Mouse (Mus musculus) hindbrain, embryonic 13.5 days (tissue): ENCODE measurements around the gene Rab44. TPM values are rescaled to one million over a fixed set of nuclear protein-coding genes. Genes with fewer than 3 reads are reported as not detected.
"Not testable (repeated sequence)": the region's sequence is repeated elsewhere in the genome, so short reads cannot be mapped to it uniquely, and the experiment has no call there.

ENCODE experiments used
- ATAC-seq: fragments of 200-750 bp; cut with Nextera tagmentation; 2 replicates; pipeline ENCODE4 v1.8.0; 2017; ENCODE audit warnings: moderate TSS enrichment; ENCODE audit not compliant: low FRiP score
- H3K27ac ChIP-seq: fragments of 300-500 bp; sonication (generic); 2 replicates; pipeline ENCODE4 v1.5.1; 2015; ENCODE audit warnings: inconsistent platforms, mild to moderate bottlenecking, moderate library complexity
- H3K27me3 ChIP-seq: fragments of 300-500 bp; sonication (generic); 2 replicates; pipeline ENCODE4 v1.6.1; 2015; ENCODE audit warnings: mild to moderate bottlenecking, inconsistent platforms
- H3K36me3 ChIP-seq: fragments of 300-500 bp; sonication (generic); 2 replicates; pipeline ENCODE4 v1.6.1; 2015; ENCODE audit warnings: mild to moderate bottlenecking, inconsistent platforms
- H3K4me1 ChIP-seq: fragments of 300-500 bp; sonication (generic); replicated peaks from 2 replicates; pipeline ENCODE4 v1.6.1; 2015; ENCODE audit warnings: inconsistent platforms
- H3K4me2 ChIP-seq: fragments of 300-500 bp; sonication (generic); 2 replicates; pipeline ENCODE4 v1.6.1; 2015; ENCODE audit warnings: inconsistent platforms, mild to moderate bottlenecking, moderate library complexity
- H3K4me3 ChIP-seq: fragments of 300-500 bp; sonication (generic); 2 replicates; pipeline ENCODE4 v1.5.1; 2015; ENCODE audit warnings: mild to moderate bottlenecking, inconsistent platforms
- H3K9ac ChIP-seq: fragments of 300-500 bp; sonication (generic); 2 replicates; pipeline ENCODE4 v1.6.1; 2015; ENCODE audit warnings: mild to moderate bottlenecking, inconsistent platforms
- H3K9me3 ChIP-seq: fragments of 300-500 bp; sonication (generic); 2 replicates; pipeline ENCODE4 v1.6.1; 2016; ENCODE audit warnings: inconsistent platforms
- WGBS: fragments of 180-500 bp; shearing (Covaris S2); methylation state at CpG from one replicate; pipeline ENCODE4 v1.1.7; 2015; 5-methylcytosine and 5-hydroxymethylcytosine counted together
- polyA plus RNA-seq: library from polyadenylated mRNA; unstranded; fragments of >200 nt; fragmentation: Nextera tagmentation; extraction: Ambion mirVana; gene quantifications from 2 replicates; pipeline ENCODE4 v1.2.1, GENCODE M21; 2015

Gene Rab44
- polyA plus RNA-seq, result 0.22 TPM in 1 of 2 replicates, not detected in the other

- 92% methylated on average over 13 of the region's 13 CpGs for WGBS
- ATAC-seq, result no peak
- Histone ChIP-seq H3K27ac (no peak within 1 kb of the TSS), H3K27me3 (no peaks in the 10 kb centered on the region), H3K9ac (no peak within 1 kb of the TSS), H3K36me3 (no peaks in the 10 kb centered on the region), H3K4me2 (no peak within 1 kb of the TSS), H3K4me1 (no peaks in the 10 kb centered on the region), H3K9me3 (no peaks in the 10 kb centered on the region), H3K4me3 (no peak within 1 kb of the TSS)
Observed at GRCm38 (mm10) chr17:29113591-29114352, at the start of gene Rab44. TSS of gene Rab44 (plus strand) at chr17:29114145.

GRCm38 (mm10) chr17:29065245-29065940, 48.6 kb upstream of the Rab44 start:
- Histone ChIP-seq H3K27me3 (no peaks in the 10 kb centered on the region), H3K4me3 (no peak overlapping the region), H3K36me3 (no peaks in the 10 kb centered on the region), H3K4me2 (no peak overlapping the region), H3K9me3 (no peaks in the 10 kb centered on the region), H3K9ac (no peak overlapping the region), H3K4me1 (peaks cover 19% of the 10 kb centered on the region), H3K27ac (no peak overlapping the region)
- whole genome bisulfite sequencing, result 81% methylated on average over 21 of the region's 21 CpGs
- no peak for ATAC-seq

- Histone ChIP-seq H3K4me2 (no peak overlapping the region), H3K27me3 (no peaks in the 10 kb centered on the region), H3K9me3 (no peaks in the 10 kb centered on the region), H3K4me1 (peaks cover 19% of the 10 kb centered on the region), H3K4me3 (no peak overlapping the region), H3K27ac (no peak overlapping the region), H3K36me3 (no peaks in the 10 kb centered on the region), H3K9ac (no peak overlapping the region)
- WGBS, result 97% methylated on average over 3 of the region's 3 CpGs
- no peak for ATAC-seq
Observed at GRCm38 (mm10) chr17:29065971-29066370, 48.0 kb upstream of the Rab44 start.

GRCm38 (mm10) chr17:29067416-29067815, 46.5 kb upstream of the Rab44 start:
- not testable (repeated sequence) for H3K9me3 ChIP-seq, H3K27me3 ChIP-seq, H3K4me3 ChIP-seq, H3K9ac ChIP-seq, ATAC-seq, H3K27ac ChIP-seq, H3K4me2 ChIP-seq, H3K36me3 ChIP-seq
- WGBS, result 87% methylated on average over 3 of the region's 3 CpGs
- H3K4me1 ChIP-seq, result peaks cover 21% of the 10 kb centered on the region

- Histone ChIP-seq H3K27me3 (no peaks in the 10 kb centered on the region), H3K4me3 (no peak overlapping the region), H3K9ac (no peak overlapping the region), H3K27ac (no peak overlapping the region), H3K36me3 (no peaks in the 10 kb centered on the region), H3K4me2 (no peak overlapping the region), H3K4me1 (peaks cover 21% of the 10 kb centered on the region), H3K9me3 (no peaks in the 10 kb centered on the region)
- 58% methylated on average over 5 of the region's 5 CpGs for WGBS
- ATAC-seq, result no peak
Observed at GRCm38 (mm10) chr17:29067847-29068246, 46.1 kb upstream of the Rab44 start.

- H3K4me3 ChIP-seq, result no peak overlapping the region
- H3K36me3 ChIP-seq, result no peaks in the 10 kb centered on the region
- peaks cover 19% of the 10 kb centered on the region for H3K4me1 ChIP-seq
- no peaks in the 10 kb centered on the region for H3K9me3 ChIP-seq
- WGBS, result 74% methylated on average over 10 of the region's 10 CpGs
- H3K27ac ChIP-seq, result no peak overlapping the region
- H3K27me3 ChIP-seq, result no peaks in the 10 kb centered on the region
- H3K9ac ChIP-seq, result no peak overlapping the region
- ATAC-seq, result no peak
- no peak overlapping the region for H3K4me2 ChIP-seq
Observed at GRCm38 (mm10) chr17:29069063-29069462, 44.9 kb upstream of the Rab44 start.

- no peak overlapping the region for H3K4me3 ChIP-seq
- WGBS, result 68% methylated on average over 5 of the region's 5 CpGs
- no peak for ATAC-seq
Observed at GRCm38 (mm10) chr17:29071820-29072219, 42.1 kb upstream of the Rab44 start.

GRCm38 (mm10) chr17:29072701-29073307, 41.1 kb upstream of the Rab44 start:
- WGBS, result 26% methylated on average over 11 of the region's 11 CpGs
- Histone ChIP-seq H3K4me3 (no peak overlapping the region), H3K36me3 (no peaks in the 10 kb centered on the region), H3K27me3 (no peaks in the 10 kb centered on the region), H3K27ac (no peak overlapping the region), H3K4me1 (peaks cover 19% of the 10 kb centered on the region), H3K9me3 (no peaks in the 10 kb centered on the region), H3K9ac (no peak overlapping the region), H3K4me2 (no peak overlapping the region)
- ATAC-seq, result no peak

More at GRCm38 (mm10) chr17:29071820-29072219, 42.1 kb upstream of the Rab44 start:
- Histone ChIP-seq H3K9ac (no peak overlapping the region), H3K4me2 (no peak overlapping the region), H3K36me3 (no peaks in the 10 kb centered on the region), H3K4me1 (peaks cover 19% of the 10 kb centered on the region), H3K27me3 (no peaks in the 10 kb centered on the region), H3K27ac (no peak overlapping the region), H3K9me3 (no peaks in the 10 kb centered on the region)

GRCm38 (mm10) chr17:29073313-29073712, 40.6 kb upstream of the Rab44 start:
- Histone ChIP-seq H3K4me1 (peaks cover 22% of the 10 kb centered on the region), H3K4me2 (no peak overlapping the region), H3K27me3 (no peaks in the 10 kb centered on the region), H3K4me3 (no peak overlapping the region), H3K9ac (no peak overlapping the region), H3K36me3 (no peaks in the 10 kb centered on the region), H3K9me3 (no peaks in the 10 kb centered on the region), H3K27ac (no peak overlapping the region)
- no peak for ATAC-seq
- 71% methylated on average over 5 of the region's 5 CpGs for WGBS

- no peak overlapping the region for H3K27ac ChIP-seq
- no peak overlapping the region for H3K4me2 ChIP-seq
- no peak overlapping the region for H3K4me3 ChIP-seq
- 85% methylated on average over 13 of the region's 13 CpGs for WGBS
- no peak for ATAC-seq
- peaks cover 29% of the 10 kb centered on the region for H3K4me1 ChIP-seq
- H3K9ac ChIP-seq, result no peak overlapping the region
- H3K36me3 ChIP-seq, result no peaks in the 10 kb centered on the region
- peaks cover 5% of the 10 kb centered on the region; the same call in 1 of the 2 replicates for H3K27me3 ChIP-seq
- H3K9me3 ChIP-seq, result no peaks in the 10 kb centered on the region
Observed at GRCm38 (mm10) chr17:29074085-29074484, 39.9 kb upstream of the Rab44 start.

- H3K4me3 ChIP-seq, result no peak overlapping the region
- 88% methylated on average over 8 of the region's 8 CpGs for WGBS
- H3K9ac ChIP-seq, result no peak overlapping the region
- H3K27me3 ChIP-seq, result peaks cover 25% of the 10 kb centered on the region
- ATAC-seq, result no peak
- H3K27ac ChIP-seq, result no peak overlapping the region
- no peaks in the 10 kb centered on the region for H3K9me3 ChIP-seq
- peaks cover 35% of the 10 kb centered on the region for H3K4me1 ChIP-seq
- no peaks in the 10 kb centered on the region for H3K36me3 ChIP-seq
- no peak overlapping the region for H3K4me2 ChIP-seq
Observed at GRCm38 (mm10) chr17:29076235-29076634, 37.7 kb upstream of the Rab44 start.

- no peaks in the 10 kb centered on the region for H3K9me3 ChIP-seq
- ATAC-seq, result no peak
- peaks cover 39% of the 10 kb centered on the region for H3K27me3 ChIP-seq
- H3K36me3 ChIP-seq, result no peaks in the 10 kb centered on the region
- H3K4me2 ChIP-seq, result peak overlapping the region; percentile 44
- 20% methylated on average over 14 of the region's 14 CpGs for WGBS
- peaks cover 32% of the 10 kb centered on the region for H3K4me1 ChIP-seq
- no peak overlapping the region for H3K27ac ChIP-seq
- peak overlapping the region; percentile 20; the same call in 1 of the 2 replicates for H3K9ac ChIP-seq
- peak overlapping the region; percentile 13; the same call in 1 of the 2 replicates for H3K4me3 ChIP-seq
Observed at GRCm38 (mm10) chr17:29077786-29078509, 36.0 kb upstream of the Rab44 start.
